Mouse (Mus musculus): ENCODE data around the gene Pkp3. TPM values are rescaled to one million over a fixed set of nuclear protein-coding genes. Genes with fewer than 3 reads are reported as not detected.

The Pkp3 gene
- polyA plus RNA-seq, 1 experiment from 2014 or later = 5.2 TPM

DNA sequence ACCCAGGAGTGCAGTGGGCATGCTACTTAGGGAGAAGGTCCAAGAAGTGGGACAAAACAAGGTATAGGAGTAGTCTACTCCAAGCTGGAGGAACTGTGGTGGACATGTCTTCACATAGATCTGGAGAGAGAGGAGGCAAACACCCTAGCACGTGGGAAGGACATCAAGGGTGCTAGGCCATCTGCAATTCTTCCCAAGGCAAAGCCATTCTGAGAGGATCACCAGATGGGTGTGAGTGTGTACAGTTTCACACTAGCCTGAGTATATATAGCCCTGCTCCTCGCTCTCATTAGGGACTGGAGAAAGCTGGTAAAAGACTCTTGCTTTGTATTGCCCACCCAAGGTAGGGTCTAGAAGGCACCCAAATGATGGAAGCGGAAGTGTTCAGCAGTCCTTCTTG is 14.7 kb upstream of the Pkp3 start:
- no peak overlapping the region for H3K4me3 ChIP-seq (ENCODE audit: low read length)
- H3K9me3 ChIP-seq (replicated peaks; ENCODE audit: control insufficient read depth, low read length) = no peaks in the 10 kb centered on the region
- WGBS = 80% methylated on average over 3 of the region's 3 CpGs
- H3K36me3 ChIP-seq (ENCODE audit: control insufficient read depth, insufficient read depth) = no peaks in the 10 kb centered on the region
- ATAC-seq (replicated peaks; ENCODE audit: extremely low read depth, insufficient read depth, low FRiP score) = no peak
- H3K4me2 ChIP-seq (ENCODE audit: low read depth, low read length) = no peak overlapping the region
- peaks cover 60% of the 10 kb centered on the region for H3K27me3 ChIP-seq (ENCODE audit: control insufficient read depth, insufficient read depth, low read length)
- no peak overlapping the region for H3K27ac ChIP-seq (ENCODE audit: low read length)
- H3K4me1 ChIP-seq (ENCODE audit: control insufficient read depth, insufficient read depth, low read length) = peaks cover 7% of the 10 kb centered on the region
- no peak overlapping the region for H3K9ac ChIP-seq (ENCODE audit: low read length)

DNA sequence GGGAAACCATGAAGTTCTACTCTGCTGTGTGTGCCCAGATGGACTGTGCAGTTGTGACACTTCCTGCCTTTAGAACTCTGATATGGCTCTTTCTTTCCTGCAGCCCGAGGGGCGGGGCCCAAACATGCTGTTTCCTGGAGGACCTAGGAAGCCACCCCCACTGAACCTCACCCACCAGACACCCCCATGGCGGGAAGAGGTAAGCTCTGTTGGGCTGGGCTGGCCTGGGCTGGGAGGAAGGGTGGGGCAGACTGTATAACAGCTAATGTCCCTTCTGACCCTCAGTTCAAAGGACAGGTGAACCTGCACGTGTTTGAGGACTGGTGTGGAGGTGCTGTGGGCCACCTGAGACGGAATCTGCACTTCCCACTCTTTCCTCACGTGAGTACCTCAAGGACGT is 13.8 kb upstream of the Pkp3 start:
- ATAC-seq (replicated peaks; ENCODE audit: extremely low read depth, insufficient read depth, low FRiP score) = no peak
- Histone ChIP-seq H3K9me3 (replicated peaks; ENCODE audit: control insufficient read depth, low read length) (no peaks in the 10 kb centered on the region), H3K27me3 (ENCODE audit: control insufficient read depth, insufficient read depth, low read length) (peaks cover 66% of the 10 kb centered on the region), H3K4me1 (ENCODE audit: control insufficient read depth, insufficient read depth, low read length) (peaks cover 7% of the 10 kb centered on the region), H3K4me2 (ENCODE audit: low read depth, low read length) (no peak overlapping the region), H3K4me3 (ENCODE audit: low read length) (no peak overlapping the region), H3K9ac (ENCODE audit: low read length) (no peak overlapping the region), H3K36me3 (ENCODE audit: control insufficient read depth, insufficient read depth) (no peaks in the 10 kb centered on the region), H3K27ac (ENCODE audit: low read length) (no peak overlapping the region)
- 63% methylated on average over 7 of the region's 7 CpGs for WGBS

DNA sequence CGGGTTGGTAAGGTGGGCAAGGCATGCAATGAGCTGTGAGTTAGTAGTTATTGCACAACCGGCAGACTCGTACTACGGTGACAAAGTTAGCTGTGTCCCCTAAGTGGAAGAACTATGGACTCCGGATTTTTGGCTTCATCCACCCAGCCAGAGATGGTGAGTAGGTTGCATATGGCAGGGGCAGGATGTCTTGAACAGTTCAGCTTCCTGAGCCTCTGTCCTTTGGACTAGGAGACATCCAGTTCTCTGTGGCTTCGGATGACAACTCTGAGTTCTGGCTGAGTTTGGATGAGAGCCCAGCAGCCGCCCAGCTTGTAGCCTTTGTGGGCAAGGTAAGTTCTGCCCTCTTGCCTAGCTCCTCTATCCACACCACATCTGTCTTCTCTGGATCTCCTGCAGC is 13.4 kb upstream of the Pkp3 start:
- H3K36me3 ChIP-seq (ENCODE audit: control insufficient read depth, insufficient read depth) = no peaks in the 10 kb centered on the region
- no peaks in the 10 kb centered on the region for H3K9me3 ChIP-seq (replicated peaks; ENCODE audit: control insufficient read depth, low read length)
- H3K4me1 ChIP-seq (ENCODE audit: control insufficient read depth, insufficient read depth, low read length) = peaks cover 7% of the 10 kb centered on the region
- peaks cover 69% of the 10 kb centered on the region for H3K27me3 ChIP-seq (ENCODE audit: control insufficient read depth, insufficient read depth, low read length)
- no peak overlapping the region for H3K9ac ChIP-seq (ENCODE audit: low read length)
- H3K4me2 ChIP-seq (ENCODE audit: low read depth, low read length) = no peak overlapping the region
- H3K27ac ChIP-seq (ENCODE audit: low read length) = no peak overlapping the region
- ATAC-seq (replicated peaks; ENCODE audit: extremely low read depth, insufficient read depth, low FRiP score) = no peak
- no peak overlapping the region for H3K4me3 ChIP-seq (ENCODE audit: low read length)
- 79% methylated on average over 7 of the region's 7 CpGs for WGBS

- H3K4me1 ChIP-seq (ENCODE audit: control insufficient read depth, insufficient read depth, low read length) = peaks cover 3% of the 10 kb centered on the region; the same call in 1 of the 2 replicates
- no peak overlapping the region for H3K27ac ChIP-seq (ENCODE audit: low read length)
- H3K36me3 ChIP-seq (ENCODE audit: control insufficient read depth, insufficient read depth) = no peaks in the 10 kb centered on the region
- 66% methylated on average over 19 of the region's 19 CpGs for WGBS
- no peak for ATAC-seq (replicated peaks; ENCODE audit: extremely low read depth, insufficient read depth, low FRiP score)
- no peak overlapping the region for H3K9ac ChIP-seq (ENCODE audit: low read length)
- H3K4me3 ChIP-seq (ENCODE audit: low read length) = no peak overlapping the region
- no peak overlapping the region for H3K4me2 ChIP-seq (ENCODE audit: low read depth, low read length)
- H3K9me3 ChIP-seq (replicated peaks; ENCODE audit: control insufficient read depth, low read length) = no peaks in the 10 kb centered on the region
- H3K27me3 ChIP-seq (ENCODE audit: control insufficient read depth, insufficient read depth, low read length) = peaks cover 59% of the 10 kb centered on the region
These were observed 9.7 kb upstream of the Pkp3 start for GRCm38 (mm10) chr7:141068351-141068750.

DNA sequence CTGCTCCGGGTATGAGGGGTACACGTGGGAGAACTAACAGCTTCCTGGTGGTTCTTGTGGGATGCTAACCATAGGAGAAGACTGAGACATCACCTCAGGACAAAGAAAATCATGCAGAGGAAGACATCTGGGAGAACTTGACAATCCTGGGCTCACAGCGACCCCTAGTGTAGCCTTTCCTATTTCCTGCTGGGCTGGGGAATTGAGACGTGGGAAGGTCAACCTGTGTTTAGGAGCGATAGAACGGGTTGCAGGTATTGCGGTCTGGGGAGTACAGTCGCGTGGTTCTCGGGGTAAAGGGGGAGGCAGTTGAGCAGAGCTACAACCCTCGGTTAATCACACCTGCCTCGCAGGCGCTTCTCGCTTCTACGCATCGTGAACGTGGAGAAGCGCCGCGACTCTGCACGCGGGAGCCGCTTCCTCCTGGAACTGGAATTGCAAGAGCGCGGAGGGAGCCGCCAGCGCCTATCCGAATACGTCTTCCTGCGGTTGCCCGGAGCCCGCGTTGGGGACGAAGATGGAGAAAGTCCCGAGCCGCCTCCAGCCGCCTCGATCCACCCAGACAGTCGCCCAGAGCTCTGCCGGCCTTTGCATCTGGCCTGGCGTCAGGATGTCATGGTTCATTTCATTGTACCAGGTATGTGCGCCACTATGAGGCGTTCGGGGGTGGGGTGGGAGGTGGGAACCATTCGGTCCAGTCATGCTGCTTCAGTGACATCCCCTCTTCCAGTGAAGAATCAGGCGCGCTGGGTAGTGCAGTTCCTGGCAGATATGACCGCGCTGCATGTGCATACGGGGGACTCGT is 7.8 kb upstream of the Pkp3 start:
- no peak for ATAC-seq (replicated peaks; ENCODE audit: extremely low read depth, insufficient read depth, low FRiP score)
- H3K4me3 ChIP-seq (ENCODE audit: low read length) = peak overlapping the region; percentile 49
- no peak overlapping the region for H3K27ac ChIP-seq (ENCODE audit: low read length)
- no peaks in the 10 kb centered on the region for H3K9me3 ChIP-seq (replicated peaks; ENCODE audit: control insufficient read depth, low read length)
- H3K27me3 ChIP-seq (ENCODE audit: control insufficient read depth, insufficient read depth, low read length) = peaks cover 52% of the 10 kb centered on the region
- H3K9ac ChIP-seq (ENCODE audit: low read length) = peak overlapping the region; percentile 54
- H3K4me2 ChIP-seq (ENCODE audit: low read depth, low read length) = peak overlapping the region; percentile 87
- WGBS = under 1% methylated on average over 50 of the region's 51 CpGs
- H3K36me3 ChIP-seq (ENCODE audit: control insufficient read depth, insufficient read depth) = no peaks in the 10 kb centered on the region
- H3K4me1 ChIP-seq (ENCODE audit: control insufficient read depth, insufficient read depth, low read length) = peaks cover 3% of the 10 kb centered on the region; the same call in 1 of the 2 replicates

DNA sequence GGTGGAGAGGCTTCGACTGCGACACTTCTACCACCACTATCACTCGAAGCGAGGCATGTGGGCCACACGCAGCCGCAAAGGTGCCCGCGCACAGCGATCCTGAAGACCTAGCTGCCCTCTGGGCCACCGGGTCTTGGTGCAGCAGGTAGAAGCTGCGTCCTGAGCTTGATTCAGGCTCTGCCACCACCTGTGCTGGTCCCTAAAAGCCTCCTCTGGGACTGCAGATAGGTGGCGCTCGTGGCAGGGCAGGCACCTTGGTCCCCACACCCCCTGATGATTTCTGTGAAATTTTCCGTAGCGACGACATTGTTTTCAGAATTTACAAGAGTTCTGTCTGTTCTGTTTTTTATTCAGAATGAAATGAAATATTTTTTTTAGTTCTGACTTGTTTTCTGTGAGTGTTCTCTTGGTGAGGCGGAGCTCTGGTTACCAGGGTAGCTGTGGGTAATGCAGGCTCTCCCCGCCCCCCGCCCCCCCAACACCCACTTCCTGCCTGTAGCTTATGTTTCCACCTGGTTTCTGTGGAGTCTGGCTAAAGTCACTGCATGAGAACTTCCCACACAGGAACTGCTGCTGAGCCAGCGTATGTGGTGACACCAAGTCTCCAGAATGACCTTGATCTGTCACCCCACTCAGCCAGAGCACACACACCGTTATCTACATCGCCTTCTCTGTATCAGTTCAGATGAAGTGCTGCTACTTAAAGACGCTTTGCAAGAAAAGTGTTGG is 5.8 kb upstream of the Pkp3 start:
- WGBS = 16% methylated on average over 23 of the region's 23 CpGs
- H3K4me1 ChIP-seq (ENCODE audit: control insufficient read depth, insufficient read depth, low read length) = peaks cover 3% of the 10 kb centered on the region; the same call in 1 of the 2 replicates
- no peak overlapping the region for H3K4me2 ChIP-seq (ENCODE audit: low read depth, low read length)
- no peaks in the 10 kb centered on the region for H3K9me3 ChIP-seq (replicated peaks; ENCODE audit: control insufficient read depth, low read length)
- no peaks in the 10 kb centered on the region for H3K36me3 ChIP-seq (ENCODE audit: control insufficient read depth, insufficient read depth)
- ATAC-seq (replicated peaks; ENCODE audit: extremely low read depth, insufficient read depth, low FRiP score) = peak; percentile 38; the same call in 1 of the 2 replicates
- no peak overlapping the region for H3K9ac ChIP-seq (ENCODE audit: low read length)
- no peak overlapping the region for H3K4me3 ChIP-seq (ENCODE audit: low read length)
- no peak overlapping the region for H3K27ac ChIP-seq (ENCODE audit: low read length)
- peaks cover 44% of the 10 kb centered on the region for H3K27me3 ChIP-seq (ENCODE audit: control insufficient read depth, insufficient read depth, low read length)

- no peak for ATAC-seq (replicated peaks; ENCODE audit: extremely low read depth, insufficient read depth, low FRiP score)
- Histone ChIP-seq H3K4me1 (ENCODE audit: control insufficient read depth, insufficient read depth, low read length) (peaks cover 3% of the 10 kb centered on the region; the same call in 1 of the 2 replicates), H3K27me3 (ENCODE audit: control insufficient read depth, insufficient read depth, low read length) (peaks cover 31% of the 10 kb centered on the region), H3K36me3 (ENCODE audit: control insufficient read depth, insufficient read depth) (no peaks in the 10 kb centered on the region), H3K9ac (ENCODE audit: low read length) (no peak overlapping the region), H3K27ac (ENCODE audit: low read length) (no peak overlapping the region), H3K4me2 (ENCODE audit: low read depth, low read length) (no peak overlapping the region), H3K4me3 (ENCODE audit: low read length) (no peak overlapping the region), H3K9me3 (replicated peaks; ENCODE audit: control insufficient read depth, low read length) (no peaks in the 10 kb centered on the region)
- 76% methylated on average over 4 of the region's 4 CpGs for WGBS
These were observed 4.2 kb upstream of the Pkp3 start for GRCm38 (mm10) chr7:141073782-141074181.

DNA sequence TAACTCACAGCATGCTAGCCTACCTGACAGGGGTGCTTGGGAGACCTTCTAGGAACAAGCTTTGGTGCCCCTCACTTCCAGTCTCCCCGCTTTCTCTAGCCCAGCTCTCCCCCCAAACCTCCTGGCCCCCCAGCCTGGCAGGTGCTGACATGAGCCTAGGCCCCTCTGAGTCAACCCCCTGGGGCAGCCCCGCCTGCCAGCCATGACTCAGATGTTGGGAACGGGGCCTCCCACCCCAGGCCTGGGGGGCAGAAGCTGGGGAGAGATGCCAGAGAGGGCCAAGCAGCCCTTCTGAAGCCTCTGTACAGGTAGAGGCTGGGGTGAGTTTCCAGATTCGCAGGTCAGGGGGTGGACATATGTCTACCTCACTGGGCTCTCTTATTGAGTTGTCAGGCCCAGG is 858 bp downstream of the Pkp3 start:
- H3K27ac ChIP-seq (ENCODE audit: low read length) = no peak overlapping the region
- H3K4me1 ChIP-seq (ENCODE audit: control insufficient read depth, insufficient read depth, low read length) = no peaks in the 10 kb centered on the region
- H3K9me3 ChIP-seq (replicated peaks; ENCODE audit: control insufficient read depth, low read length) = no peaks in the 10 kb centered on the region
- no peak overlapping the region for H3K4me3 ChIP-seq (ENCODE audit: low read length)
- peaks cover 15% of the 10 kb centered on the region for H3K27me3 ChIP-seq (ENCODE audit: control insufficient read depth, insufficient read depth, low read length)
- 77% methylated on average over 4 of the region's 4 CpGs for WGBS
- H3K36me3 ChIP-seq (ENCODE audit: control insufficient read depth, insufficient read depth) = no peaks in the 10 kb centered on the region
- no peak overlapping the region for H3K4me2 ChIP-seq (ENCODE audit: low read depth, low read length)
- ATAC-seq (replicated peaks; ENCODE audit: extremely low read depth, insufficient read depth, low FRiP score) = no peak
- no peak overlapping the region for H3K9ac ChIP-seq (ENCODE audit: low read length)

All from heart, embryonic 16.5 days (tissue).